8 mouse cellular contexts compared by ENCODE assay signal in genomic region chr6:41605061-41605793, GRCm38 (mm10). TPM values are rescaled to one million over a fixed set of nuclear protein-coding genes. Genes with fewer than 3 reads are reported as not detected.
DNase-seq lines count a peak whose midpoint lies in the region; ATAC-seq lines count a peak whose summit lies in the region.

Gene Ephb6, plus strand, starts transcription at chr6:41605482.

- H3K4me3 ChIP-seq in hindbrain, embryonic 14.5 days (replicated peaks; ENCODE audit: low read length), result peak within 1 kb of the TSS; percentile 58
- H3K4me3 ChIP-seq in megakaryocyte, embryonic 14.5 days (replicated peaks), result peak within 1 kb of the TSS; percentile 93

- no peaks in the 10 kb centered on the region for H3K9me3 ChIP-seq in hindbrain, embryonic 14.5 days (ENCODE audit: control insufficient read depth, low read length)
- no peaks in the 10 kb centered on the region for H3K9me3 ChIP-seq in megakaryocyte, embryonic 14.5 days

- intact Hi-C loops in left cerebral cortex, postnatal 10 days (cut with DNase I), result loop anchor here (5.0 kb wide), 1 partner anchor 662 kb away; no protein-coding TSS in a partner anchor

- no peaks in the 10 kb centered on the region for H3K36me3 ChIP-seq in hindbrain, embryonic 14.5 days (replicated peaks; ENCODE audit: control insufficient read depth, insufficient read depth)
- no peaks in the 10 kb centered on the region for H3K36me3 ChIP-seq in megakaryocyte, embryonic 14.5 days (replicated peaks; ENCODE audit: low read length)

- DNase-seq in MEL-GATA-1-ER (ENCODE audit: extremely low read depth, low read depth), result peak; percentile 41
- DNase-seq in brain, embryonic 18.5 days (ENCODE audit: low read depth, low spot score), result peak; percentile 62
- peak; percentile 62 to 69 for DNase-seq in frontal cortex, postnatal 36 days (ENCODE audit: low spot score in 2 of 2)
- peak; percentile 75 for DNase-seq in hindbrain, embryonic 14.5 days (ENCODE audit: low spot score)
- DNase-seq in left cerebral cortex, postnatal 10 days (ENCODE audit: extremely low spot score in 1 of 2, low spot score in 2 of 2), result peak; percentile 59 to 88
- DNase-seq in right cerebral cortex, postnatal 10 days (ENCODE audit: low spot score in 2 of 2), result peak; percentile 83
- DNase-seq in urinary bladder, postnatal 36 days (ENCODE audit: low spot score in 2 of 2), result peak; percentile 69 to 76

- ATAC-seq in hindbrain, embryonic 14.5 days (ENCODE audit: low FRiP score), result peak; percentile 93

- peak within 1 kb of the TSS; percentile 92 for H3K9ac ChIP-seq in hindbrain, embryonic 14.5 days

- H3K27me3 ChIP-seq in hindbrain, embryonic 14.5 days (ENCODE audit: control insufficient read depth, insufficient read depth, low read length), result no peaks in the 10 kb centered on the region
- peaks cover 30% of the 10 kb centered on the region for H3K27me3 ChIP-seq in megakaryocyte, embryonic 14.5 days (replicated peaks)

- under 1% methylated on average over 67 of the region's 68 CpGs for WGBS in hindbrain, embryonic 14.5 days

- peaks cover 27% of the 10 kb centered on the region for H3K4me1 ChIP-seq in hindbrain, embryonic 14.5 days (replicated peaks; ENCODE audit: control insufficient read depth, insufficient read depth, low read length)
- H3K4me1 ChIP-seq in megakaryocyte, embryonic 14.5 days, result peaks cover 24% of the 10 kb centered on the region

- peak within 1 kb of the TSS; percentile 99 for H3K4me2 ChIP-seq in hindbrain, embryonic 14.5 days (replicated peaks)

- peak within 1 kb of the TSS; percentile 87 for H3K27ac ChIP-seq in hindbrain, embryonic 14.5 days

RNA-seq across cellular contexts. Expression of gene Ephb6, which starts in this region (rescaled TPM):
- 33.5 and 41.7 TPM in 2 replicates for polyA plus RNA-seq in hindbrain, embryonic 14.5 days (2014; fragmentation: Nextera tagmentation; extraction: Ambion mirVana)
- total RNA-seq in left cerebral cortex, postnatal 10 days (2021), result 100 to 1,000 TPM; 131 to 163 TPM
- polyA plus RNA-seq in megakaryocyte, embryonic 14.5 days (2012; ENCODE audit: insufficient read depth, low replicate concordance), result 1.9 and 7.7 TPM in 2 replicates

Comparison
In these comparisons a context has a peak if more than half of its experiments do, and no peak if none do; other contexts are left out.
1. Peak in every context shown above with its lines: DNase-seq, ATAC-seq, H3K4me3 ChIP-seq and H3K27ac ChIP-seq.